Mouse (Mus musculus): ENCODE data around the gene 2210010C04Rik.
A peak's percentile ranks its signal among the peaks of the same experiment; 100 is the strongest.

Gene 2210010C04Rik

GRCm38 (mm10) chr6:41035409-41035808 lies at the start of gene 2210010C04Rik:
Gene 2210010C04Rik, minus strand, starts transcription at chr6:41035509.
- no peak for DNase-seq (ENCODE audit: low spot score)

- DNase-seq (ENCODE audit: low spot score): no peak
Measured at GRCm38 (mm10) chr6:41080121-41080520, 44.8 kb upstream of the 2210010C04Rik start.

DNA sequence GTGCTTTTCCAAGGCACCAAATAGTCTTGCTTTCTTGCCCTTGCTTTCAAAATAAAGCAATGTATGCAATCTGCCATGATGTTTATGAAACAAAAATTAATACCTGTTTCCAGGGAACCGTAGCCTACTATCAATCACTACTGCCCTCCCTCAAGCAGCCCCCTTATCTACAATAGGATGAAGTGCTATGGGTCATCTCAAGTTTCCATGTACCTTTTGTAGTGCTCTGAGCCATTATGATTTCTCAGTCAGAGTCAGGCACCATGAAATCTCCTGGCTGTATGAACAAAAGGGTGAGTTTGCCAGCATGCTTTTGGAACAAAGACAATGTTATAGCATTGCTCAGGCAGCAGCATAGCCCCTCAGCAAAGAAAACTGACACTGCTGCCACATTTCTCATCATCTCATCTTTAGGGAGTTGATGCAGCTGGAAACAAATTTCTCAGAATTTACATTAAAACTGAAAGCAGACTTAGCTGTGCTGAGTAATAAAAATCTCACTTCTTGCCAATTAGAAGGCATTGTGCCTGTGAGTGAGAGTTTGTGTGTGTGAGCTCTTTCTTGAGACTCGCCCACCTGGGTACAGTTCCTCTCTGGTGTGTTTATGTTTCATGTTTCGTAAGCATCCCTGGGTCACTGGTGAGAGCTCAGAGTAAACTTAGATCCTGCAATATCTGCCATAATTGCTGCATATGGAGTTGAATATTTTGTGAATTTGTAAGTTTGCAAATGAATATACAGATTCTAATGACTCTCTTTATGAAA lies 43.4 kb upstream of the 2210010C04Rik start:
- DNase-seq (ENCODE audit: low spot score): no peak

GRCm38 (mm10) chr6:41075753-41076152 lies 40.4 kb upstream of the 2210010C04Rik start:
- DNase-seq (ENCODE audit: low spot score): no peak

- DNase-seq (ENCODE audit: low spot score): no peak
Measured at GRCm38 (mm10) chr6:41063332-41063731, 28.0 kb upstream of the 2210010C04Rik start.

GRCm38 (mm10) chr6:41062746-41063145 lies 27.4 kb upstream of the 2210010C04Rik start:
- DNase-seq (ENCODE audit: low spot score): no peak

- DNase-seq (ENCODE audit: low spot score): no peak
Measured at GRCm38 (mm10) chr6:41062081-41062480, 26.8 kb upstream of the 2210010C04Rik start.

DNA sequence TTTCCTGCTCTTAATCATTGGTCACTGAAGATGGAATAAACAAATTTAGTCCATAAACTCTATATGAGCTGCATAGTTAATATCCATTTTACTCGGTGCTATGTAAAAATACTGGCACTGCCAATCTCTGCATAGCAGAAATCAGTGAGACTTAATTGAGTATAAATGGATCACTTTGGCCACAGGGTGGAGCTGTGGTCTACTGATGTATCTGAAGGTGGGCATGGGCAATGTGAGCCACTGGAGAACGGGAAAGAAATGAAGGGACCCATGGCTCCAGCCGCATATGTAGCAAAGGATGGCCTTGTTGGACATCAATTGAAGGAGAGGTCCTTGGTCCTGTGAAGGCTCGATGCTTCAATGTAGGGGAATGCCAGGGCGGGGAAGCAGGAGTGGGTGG lies 25.8 kb upstream of the 2210010C04Rik start:
- no peak for DNase-seq (ENCODE audit: low spot score)

- DNase-seq (ENCODE audit: low spot score): no peak
Measured at GRCm38 (mm10) chr6:41057653-41058052, 22.3 kb upstream of the 2210010C04Rik start.

DNA sequence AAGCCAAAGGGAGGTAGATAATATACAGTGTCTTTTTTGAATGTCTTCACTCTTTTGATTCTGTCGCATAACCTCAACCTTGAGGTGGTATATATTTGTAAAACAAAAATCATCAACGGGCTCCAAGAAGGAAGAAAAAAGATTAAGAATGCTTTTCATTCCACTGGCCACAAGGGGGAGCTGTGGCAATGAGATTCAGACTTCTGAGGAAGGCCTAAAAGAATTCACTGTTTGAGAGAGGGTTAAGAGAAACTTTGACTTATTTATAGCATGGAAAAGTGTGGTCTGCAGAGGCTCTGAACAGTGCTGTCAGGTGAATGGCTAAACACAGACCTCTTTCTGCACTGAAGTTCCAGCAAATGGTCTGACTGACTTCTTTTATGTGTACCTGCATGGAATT lies 20.3 kb upstream of the 2210010C04Rik start:
- peak; percentile 10 for DNase-seq (ENCODE audit: low spot score)

DNA sequence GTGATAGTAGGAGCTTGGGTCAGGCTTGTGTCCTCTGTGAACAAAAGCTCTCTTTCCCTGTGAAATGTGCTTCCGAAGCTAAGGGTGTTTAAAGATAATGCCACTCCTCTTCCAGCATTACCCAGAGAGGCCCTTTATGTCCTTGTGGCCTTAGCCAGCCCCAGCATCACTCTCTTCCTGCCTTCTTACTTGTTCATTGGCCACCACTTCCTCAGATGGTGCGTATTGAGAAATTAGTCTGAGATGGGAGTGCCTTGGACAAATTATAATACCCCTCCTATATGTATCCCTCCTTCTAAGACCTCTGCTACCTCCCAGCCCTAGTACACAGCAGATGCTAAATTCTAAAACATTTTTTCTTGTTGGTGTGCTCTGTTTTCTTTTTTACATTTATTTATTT lies 19.1 kb upstream of the 2210010C04Rik start:
- DNase-seq (ENCODE audit: low spot score): no peak

- DNase-seq (ENCODE audit: low spot score): no peak
Measured at GRCm38 (mm10) chr6:41051824-41052223, 16.5 kb upstream of the 2210010C04Rik start.

DNA sequence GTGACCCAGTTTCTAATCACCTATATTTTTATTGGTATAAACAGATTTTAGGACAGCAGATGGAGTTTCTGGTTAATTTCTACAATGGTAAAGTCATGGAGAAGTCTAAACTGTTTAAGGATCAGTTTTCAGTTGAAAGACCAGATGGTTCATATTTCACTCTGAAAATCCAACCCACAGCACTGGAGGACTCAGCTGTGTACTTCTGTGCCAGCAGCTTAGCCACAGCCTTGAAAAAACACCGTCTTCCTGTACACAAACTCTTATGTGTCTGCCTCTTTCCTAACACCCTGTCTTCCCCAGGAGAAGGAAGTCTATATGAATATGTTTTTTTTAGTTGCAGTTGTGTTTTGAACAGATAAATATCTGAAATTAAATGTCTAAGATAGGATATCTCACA lies 13.3 kb upstream of the 2210010C04Rik start:
- DNase-seq (ENCODE audit: low spot score): no peak

DNA sequence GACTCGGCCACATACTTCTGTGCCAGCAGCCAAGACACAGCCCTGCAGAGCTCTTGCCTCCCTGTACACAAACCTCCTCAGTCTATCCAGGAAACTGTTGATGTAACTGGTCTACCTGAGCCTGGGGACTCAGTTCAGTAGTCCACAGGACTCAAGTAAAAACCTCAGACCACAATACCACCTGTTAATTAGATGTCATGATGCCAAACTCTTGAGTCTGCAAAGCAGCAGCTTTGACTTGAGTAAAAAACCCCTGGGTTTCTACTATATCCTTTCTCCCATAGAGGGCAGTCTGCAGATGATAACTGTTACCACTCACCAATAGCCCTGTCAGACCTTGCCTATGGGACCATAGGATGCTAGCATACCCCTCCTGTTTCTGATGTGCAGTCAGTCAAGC lies 12.7 kb upstream of the 2210010C04Rik start:
- no peak for DNase-seq (ENCODE audit: low spot score)

GRCm38 (mm10) chr6:41047202-41047601 lies 11.9 kb upstream of the 2210010C04Rik start:
- DNase-seq (ENCODE audit: low spot score): no peak

GRCm38 (mm10) chr6:41046553-41046952 lies 11.2 kb upstream of the 2210010C04Rik start:
- DNase-seq (ENCODE audit: low spot score): no peak

DNA sequence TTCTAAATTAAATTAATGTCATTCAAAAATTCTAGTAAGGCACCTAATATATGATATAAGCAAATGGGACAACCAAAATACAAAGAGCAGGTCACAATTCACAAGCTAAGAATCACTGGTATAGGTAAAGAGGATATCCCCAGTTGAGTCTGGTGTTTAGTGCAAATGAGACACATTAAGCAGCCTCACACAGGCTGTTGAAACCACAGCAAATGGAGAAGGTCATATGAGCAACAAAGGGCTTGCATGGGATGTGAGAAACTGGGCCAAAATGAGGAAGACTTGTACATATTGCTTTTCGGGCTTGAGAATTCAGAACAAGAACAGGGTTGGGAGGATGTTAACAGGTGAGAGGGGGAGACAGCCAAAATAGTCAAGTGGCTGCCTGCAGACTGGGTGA lies 9.4 kb upstream of the 2210010C04Rik start:
- DNase-seq (ENCODE audit: low spot score): no peak

DNA sequence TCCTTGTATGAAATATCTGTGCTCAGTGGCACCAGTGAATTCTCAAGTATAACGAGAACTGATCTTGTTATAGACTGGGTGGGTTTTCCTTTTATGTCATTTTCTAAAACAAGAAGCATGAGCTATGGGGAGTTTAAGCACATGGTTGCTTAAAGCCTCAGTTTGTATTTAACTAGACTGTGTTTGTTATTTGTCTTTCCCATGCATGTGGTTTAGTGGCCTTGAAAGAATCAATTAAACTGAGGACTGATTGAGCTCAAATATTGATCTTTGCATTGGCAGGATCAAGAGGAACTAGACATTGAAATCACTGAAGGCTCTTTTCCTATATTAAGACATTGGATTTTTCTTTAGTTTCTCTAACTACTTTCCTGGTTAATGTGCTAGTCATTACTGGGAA lies 9.0 kb upstream of the 2210010C04Rik start:
- no peak for DNase-seq (ENCODE audit: low spot score)

- DNase-seq (ENCODE audit: low spot score): no peak
Measured at GRCm38 (mm10) chr6:41032802-41033201, 2.5 kb downstream of the 2210010C04Rik start.

- DNase-seq (ENCODE audit: low spot score): no peak
Measured at GRCm38 (mm10) chr6:41032231-41032630, 3.1 kb downstream of the 2210010C04Rik start.

DNA sequence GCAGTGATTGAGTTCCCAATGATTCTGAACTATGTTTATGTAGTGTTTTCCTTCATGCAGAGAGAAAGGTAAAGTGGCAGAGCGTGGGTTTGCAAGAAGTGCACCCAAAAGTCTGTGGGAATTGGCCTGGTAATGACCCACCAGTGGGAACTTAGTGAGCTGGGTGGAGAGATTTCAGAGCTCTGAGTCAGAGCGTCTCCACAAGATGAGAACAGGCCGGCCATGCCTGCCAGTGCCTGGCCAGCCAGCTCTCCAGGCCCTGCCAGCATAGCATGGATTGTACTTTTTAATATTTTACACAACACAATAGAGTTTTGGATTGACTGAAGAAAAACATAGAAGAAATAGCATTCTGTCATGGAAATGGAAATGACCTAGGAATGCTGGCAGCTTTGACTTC lies 4.5 kb downstream of the 2210010C04Rik start:
- DNase-seq (ENCODE audit: low spot score): no peak

GRCm38 (mm10) chr6:41027053-41027452 lies 8.3 kb downstream of the 2210010C04Rik start:
- no peak for DNase-seq (ENCODE audit: low spot score)

GRCm38 (mm10) chr6:41025873-41026650 lies 9.2 kb downstream of the 2210010C04Rik start:
- peak; percentile 6 for DNase-seq (ENCODE audit: low spot score)
